Mouse (Mus musculus) megakaryocyte, adult 5-6 weeks (primary cell): ENCODE measurements around the gene Blmh. TPM values are rescaled to one million over a fixed set of nuclear protein-coding genes. Genes with fewer than 3 reads are reported as not detected.

Experiments used
- ATAC-seq: 2 replicates; pipeline ENCODE4 v1.8.0; 2016; ENCODE audit warnings: mild to moderate bottlenecking, inconsistent platforms; ENCODE audit not compliant: poor library complexity, severe bottlenecking
- total RNA-seq, 2 experiments: library from RNA; stranded (forward) in 1 of 2; stranded (reverse) in 1 of 2; fragments of 153-499, 151-499 nt in 1 of 2; fragments of 221-1000, 200-1000 nt in 1 of 2; gene quantifications; 2 replicates each; pipeline versions ENCODE4 v1.2.3 to v1.2.4; 2015 to 2017

The Blmh gene
- total RNA-seq, 2 experiments from 2014 or later: 55.6 to 143 TPM

- ATAC-seq: peak; percentile 80
These were observed 72.7 kb downstream of the Blmh start for GRCm38 (mm10) chr11:76997305-76997704.

GRCm38 (mm10) chr11:76997916-76998704 lies 73.5 kb downstream of the Blmh start, which contains the start of gene Slc6a4:
Gene Slc6a4 (plus strand): TSS chr11:76998603.
- ATAC-seq: peak; percentile 31

- ATAC-seq: no peak
These were observed 74.2 kb downstream of the Blmh start for GRCm38 (mm10) chr11:76998705-76999226.

- no peak for ATAC-seq
These were observed 76.1 kb downstream of the Blmh start for GRCm38 (mm10) chr11:77000741-77001140.

- ATAC-seq: no peak
These were observed 77.8 kb downstream of the Blmh start for GRCm38 (mm10) chr11:77002361-77002760.

- ATAC-seq: no peak
These were observed 81.3 kb downstream of the Blmh start for GRCm38 (mm10) chr11:77005881-77006280.

GRCm38 (mm10) chr11:77006616-77007015 lies 82.0 kb downstream of the Blmh start:
- ATAC-seq: no peak

- ATAC-seq: no peak
These were observed 84.7 kb downstream of the Blmh start for GRCm38 (mm10) chr11:77009069-77010025.

- ATAC-seq: no peak
These were observed 86.3 kb downstream of the Blmh start for GRCm38 (mm10) chr11:77010762-77011475.

- ATAC-seq: no peak
These were observed 93.4 kb downstream of the Blmh start for GRCm38 (mm10) chr11:77018046-77018445.

GRCm38 (mm10) chr11:77019539-77019938 lies 94.9 kb downstream of the Blmh start:
- ATAC-seq: no peak

- no peak for ATAC-seq
These were observed 97.3 kb downstream of the Blmh start for GRCm38 (mm10) chr11:77021749-77022396.

- no peak for ATAC-seq
These were observed 102.0 kb downstream of the Blmh start for GRCm38 (mm10) chr11:77026559-77026958.

GRCm38 (mm10) chr11:77028157-77028556 lies 103.5 kb downstream of the Blmh start:
- no peak for ATAC-seq

- no peak for ATAC-seq
These were observed 106.7 kb downstream of the Blmh start for GRCm38 (mm10) chr11:77031151-77031934.
